Mouse (Mus musculus): Measurements from ENCODE around the gene Ndufaf2. TPM values are rescaled to one million over a fixed set of nuclear protein-coding genes. Genes with fewer than 3 reads are reported as not detected.

Ndufaf2 gene
- polyA plus RNA-seq (2012; rRNA removed), result 52.3 and 61.8 TPM in 2 replicates

GRCm38 (mm10) chr13:108158465-108159240 is at the start of gene Ndufaf2, which contains the start of gene Ercc8:
Gene Ndufaf2, minus strand, starts transcription at chr13:108158623.
Gene Ercc8, plus strand, starts transcription at chr13:108158731.

GRCm38 (mm10) chr13:108044222-108044941 is 114.0 kb downstream of the Ndufaf2 start, which contains the start of gene Smim15:
Gene Smim15, plus strand, starts transcription at chr13:108044446.

Other genes starting within 250 kb of the Ndufaf2 start
- gene Smim15, start 114.2 kb downstream of the Ndufaf2 start, polyA plus RNA-seq (2012; rRNA removed), result 33.2 and 40.7 TPM in 2 replicates
- 27.2 and 27.7 TPM in 2 replicates for gene Ercc8, start 108 bp upstream of the Ndufaf2 start, polyA plus RNA-seq (2012; rRNA removed)
- gene Elovl7, start 55.8 kb upstream of the Ndufaf2 start, polyA plus RNA-seq (2012; rRNA removed), result 1.6 and 2.0 TPM in 2 replicates
- 2.0 and 2.1 TPM in 2 replicates for gene Depdc1b, start 157.7 kb upstream of the Ndufaf2 start, polyA plus RNA-seq (2012; rRNA removed)

Measured in central nervous system, embryonic 18 days (tissue).